Mouse (Mus musculus) T-helper 2 cell (primary cell): ENCODE results near the gene Hist1h2ac.

Experiments used
- in situ Hi-C: fragments of 300-600 bp; cut with MboI, MseI; formaldehyde crosslinking; loops from one replicate; pipeline ENCODE4 v1.15.1; 2025; ENCODE audit warnings: high pct_unique_total_duplicates

Hist1h2ac gene

DNA sequence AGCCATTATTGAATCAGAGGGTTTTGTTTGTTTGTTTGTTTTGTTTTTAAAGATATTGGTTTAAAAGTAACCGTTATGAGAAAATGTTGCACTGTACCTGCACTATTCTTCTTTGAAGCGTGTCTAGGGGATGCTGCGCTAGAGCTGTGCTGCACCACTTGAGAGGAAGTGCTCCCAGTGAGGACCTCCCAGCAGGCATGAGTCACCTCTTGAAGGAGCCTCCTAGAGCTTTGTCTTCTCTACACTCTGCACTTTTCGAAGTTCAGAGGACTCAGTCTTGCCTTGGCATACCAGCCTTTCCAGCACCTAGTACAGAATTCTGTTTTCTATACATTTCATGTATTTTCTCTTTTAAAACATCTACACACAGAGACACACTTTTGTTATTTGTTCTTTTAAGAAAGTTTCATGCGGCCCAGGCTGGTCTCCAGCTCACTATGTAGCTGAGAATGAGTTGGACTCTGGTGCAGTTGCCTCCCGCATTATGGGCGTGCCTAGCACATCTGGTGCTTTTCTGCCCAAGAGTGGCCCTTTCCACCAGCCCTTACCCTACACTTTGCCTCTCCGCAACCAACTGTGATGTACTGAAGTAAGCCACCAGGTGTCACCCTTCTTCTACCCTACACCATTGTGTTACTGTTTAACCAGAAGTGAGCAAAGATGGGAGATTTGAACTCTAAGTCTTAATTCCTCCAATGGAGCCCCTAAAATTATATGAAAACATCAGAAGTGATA is 17.2 kb upstream of the Hist1h2ac start:
- in situ Hi-C loops: no loop called here

DNA sequence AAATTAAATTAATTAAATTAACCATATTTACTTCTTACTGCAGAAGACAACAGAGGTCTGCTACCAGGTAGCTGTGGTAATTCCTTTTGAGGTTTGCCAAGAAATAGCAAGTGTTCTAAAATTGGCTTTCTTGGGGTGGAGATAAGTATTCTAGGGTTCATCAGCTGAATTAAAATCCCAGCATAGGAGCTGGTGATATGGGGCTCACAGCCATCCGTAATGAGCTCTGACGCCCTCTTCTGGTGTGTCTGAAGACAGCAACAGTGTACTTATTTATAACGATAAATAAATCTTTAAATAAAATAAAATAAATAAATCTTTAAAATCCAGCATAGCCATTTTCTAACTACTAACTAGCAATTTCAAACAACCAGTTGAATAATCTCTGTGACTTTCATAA is 16.0 kb upstream of the Hist1h2ac start:
- in situ Hi-C loops: loop anchor here (5.0 kb wide), 1 partner anchor 33 kb away; no protein-coding TSS in a partner anchor

GRCm38 (mm10) chr13:23698996-23699395 is 15.2 kb upstream of the Hist1h2ac start:
- in situ Hi-C loops: loop anchor here (5.0 kb wide), 1 partner anchor 33 kb away; no protein-coding TSS in a partner anchor

DNA sequence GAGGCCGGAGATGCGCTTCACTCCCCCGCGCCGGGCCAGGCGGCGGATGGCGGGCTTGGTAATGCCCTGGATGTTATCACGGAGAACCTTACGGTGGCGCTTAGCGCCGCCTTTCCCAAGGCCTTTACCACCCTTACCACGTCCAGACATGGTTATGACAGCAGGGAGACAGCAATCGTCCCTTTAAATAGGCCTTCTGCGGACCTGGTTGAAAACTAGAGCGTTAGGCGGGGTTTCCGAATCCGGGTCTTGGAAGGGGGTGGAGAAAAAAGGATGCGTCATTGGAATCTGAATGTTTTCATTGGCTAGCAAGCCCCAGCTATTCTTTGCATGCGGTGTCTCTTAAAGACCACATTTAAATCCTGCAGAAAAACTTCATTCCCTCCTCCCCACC is 14.5 kb upstream of the Hist1h2ac start, which contains the start of gene Hist1h4c:
TSS of gene Hist1h4c (minus strand) at position 155 of the 394 bp plus-strand sequence.
- in situ Hi-C loops: loop anchor here (5.0 kb wide), 1 partner anchor 34 kb away; no protein-coding TSS in a partner anchor

DNA sequence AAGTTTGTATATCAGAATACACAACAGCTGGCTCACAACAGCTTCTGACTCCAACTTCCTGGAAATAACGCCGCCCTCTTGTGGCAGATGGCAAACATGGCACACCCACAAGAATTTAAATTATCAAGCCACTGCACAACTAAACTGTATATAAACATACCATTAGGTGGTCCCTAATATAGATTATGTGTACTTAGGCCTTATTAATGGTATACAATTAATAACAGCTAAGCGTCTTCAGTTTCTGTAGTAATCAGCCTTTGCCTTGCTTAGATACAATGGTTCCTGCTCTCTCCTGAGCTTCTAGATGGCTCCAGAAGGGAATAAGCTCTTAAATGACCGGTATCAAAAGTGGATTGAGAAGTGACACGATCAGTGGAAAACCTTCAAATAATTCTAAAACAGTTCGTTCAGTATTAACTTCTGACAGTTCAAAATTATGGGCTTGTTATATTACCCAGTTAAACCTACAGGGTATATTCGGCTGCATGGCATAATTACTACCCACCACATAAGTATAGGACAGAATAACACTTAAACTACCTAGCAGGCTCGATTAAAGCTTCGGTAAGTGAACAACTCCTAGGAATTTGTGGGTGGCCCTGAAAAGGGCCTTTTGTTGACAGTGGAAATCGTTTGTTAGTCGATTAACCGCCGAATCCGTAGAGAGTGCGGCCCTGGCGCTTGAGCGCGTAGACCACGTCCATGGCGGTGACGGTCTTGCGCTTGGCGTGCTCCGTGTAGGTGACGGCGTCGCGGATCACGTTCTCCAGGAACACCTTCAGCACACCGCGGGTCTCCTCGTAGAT is 13.9 kb upstream of the Hist1h2ac start:
- in situ Hi-C loops: loop anchor here (5.0 kb wide), 1 partner anchor 35 kb away; no protein-coding TSS in a partner anchor

DNA sequence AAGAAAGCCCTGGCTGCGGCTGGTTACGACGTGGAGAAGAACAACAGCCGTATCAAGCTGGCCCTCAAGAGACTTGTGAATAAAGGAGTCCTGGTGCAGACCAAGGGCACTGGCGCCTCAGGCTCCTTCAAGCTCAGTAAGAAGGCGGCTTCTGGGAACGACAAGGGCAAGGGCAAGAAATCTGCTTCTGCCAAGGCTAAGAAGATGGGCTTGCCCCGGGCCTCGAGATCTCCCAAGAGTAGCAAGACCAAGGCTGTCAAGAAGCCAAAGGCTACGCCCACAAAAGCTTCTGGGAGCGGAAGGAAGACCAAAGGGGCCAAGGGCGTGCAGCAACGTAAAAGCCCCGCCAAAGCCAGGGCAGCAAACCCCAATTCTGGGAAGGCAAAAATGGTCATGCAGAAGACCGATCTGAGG is 12.3 kb upstream of the Hist1h2ac start:
- in situ Hi-C loops: loop anchor here (5.0 kb wide), 1 partner anchor 36 kb away; no protein-coding TSS in a partner anchor

GRCm38 (mm10) chr13:23695514-23695913 is 11.8 kb upstream of the Hist1h2ac start, which contains the start of gene Hist1h1t:
Hist1h1t (plus strand) TSS chr13:23695814.
- in situ Hi-C loops: loop anchor here (5.0 kb wide), 1 partner anchor 37 kb away; no protein-coding TSS in a partner anchor

- in situ Hi-C loops: loop anchor here (5.0 kb wide), 1 partner anchor 37 kb away; no protein-coding TSS in a partner anchor
Measured at GRCm38 (mm10) chr13:23694956-23695355, 11.2 kb upstream of the Hist1h2ac start.

- in situ Hi-C loops: no loop called here
Measured at GRCm38 (mm10) chr13:23693856-23694440, 10.2 kb upstream of the Hist1h2ac start.

- in situ Hi-C loops: no loop called here
Measured at GRCm38 (mm10) chr13:23689459-23689858, 5.7 kb upstream of the Hist1h2ac start.

DNA sequence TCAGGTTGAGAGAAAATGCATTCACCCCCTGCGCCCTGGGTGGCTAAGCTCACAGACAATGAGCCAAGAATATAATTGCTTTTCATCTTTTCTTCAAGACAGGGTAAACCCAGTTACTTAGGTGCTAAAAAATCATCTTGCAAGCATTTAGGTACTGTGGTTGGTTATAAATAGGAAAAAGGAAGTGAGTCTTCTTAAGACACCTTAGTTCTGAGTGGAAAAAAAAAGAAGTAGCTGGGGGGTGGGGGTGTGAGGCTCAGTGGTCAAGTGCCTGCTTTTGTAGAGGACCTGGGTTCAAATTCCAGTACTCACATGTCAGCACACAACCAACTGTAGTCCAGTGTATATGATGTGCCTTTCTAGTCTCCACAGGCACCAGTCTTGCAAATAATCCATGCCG is 5.2 kb upstream of the Hist1h2ac start:
- in situ Hi-C loops: no loop called here

- in situ Hi-C loops: no loop called here
Measured at GRCm38 (mm10) chr13:23687907-23688306, 4.2 kb upstream of the Hist1h2ac start.

- in situ Hi-C loops: no loop called here
Measured at GRCm38 (mm10) chr13:23687181-23687580, 3.4 kb upstream of the Hist1h2ac start.

- in situ Hi-C loops: no loop called here
Measured at GRCm38 (mm10) chr13:23685966-23686365, 2.2 kb upstream of the Hist1h2ac start.

DNA sequence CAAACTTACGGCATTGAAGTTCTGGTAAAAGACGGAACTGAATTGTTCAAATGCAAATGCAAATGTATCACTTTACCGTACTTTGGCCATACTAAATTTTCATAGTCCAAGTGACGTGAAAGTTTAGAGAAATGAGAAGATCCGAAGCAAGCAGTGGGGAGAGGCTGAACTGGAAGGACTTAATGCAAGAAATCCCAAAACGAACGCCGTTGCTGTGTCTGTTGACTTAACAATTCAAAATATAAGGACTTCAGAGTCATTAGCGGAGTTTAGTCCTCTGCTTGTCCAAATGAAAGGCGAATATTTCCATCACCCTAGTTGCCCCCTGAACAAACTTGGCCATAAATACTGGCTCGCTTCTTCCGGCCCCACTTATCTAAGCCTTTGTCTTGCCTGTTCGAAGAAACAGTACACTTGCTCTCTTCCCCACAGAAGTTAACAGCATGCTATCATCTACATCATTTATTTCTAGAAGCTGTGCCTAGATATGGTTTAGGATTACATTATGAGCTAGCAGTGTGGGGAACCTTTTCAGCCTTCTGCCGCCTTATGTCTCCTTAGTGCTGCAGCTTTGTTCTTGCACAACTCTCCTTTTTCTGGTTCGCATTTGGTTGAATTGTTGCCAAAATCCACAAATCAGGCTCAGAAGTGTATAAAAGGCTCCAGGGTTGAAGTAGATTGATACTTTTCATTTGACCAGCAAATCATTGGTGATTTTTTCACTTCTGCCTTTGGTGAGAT is 1.5 kb upstream of the Hist1h2ac start:
- in situ Hi-C loops: no loop called here

DNA sequence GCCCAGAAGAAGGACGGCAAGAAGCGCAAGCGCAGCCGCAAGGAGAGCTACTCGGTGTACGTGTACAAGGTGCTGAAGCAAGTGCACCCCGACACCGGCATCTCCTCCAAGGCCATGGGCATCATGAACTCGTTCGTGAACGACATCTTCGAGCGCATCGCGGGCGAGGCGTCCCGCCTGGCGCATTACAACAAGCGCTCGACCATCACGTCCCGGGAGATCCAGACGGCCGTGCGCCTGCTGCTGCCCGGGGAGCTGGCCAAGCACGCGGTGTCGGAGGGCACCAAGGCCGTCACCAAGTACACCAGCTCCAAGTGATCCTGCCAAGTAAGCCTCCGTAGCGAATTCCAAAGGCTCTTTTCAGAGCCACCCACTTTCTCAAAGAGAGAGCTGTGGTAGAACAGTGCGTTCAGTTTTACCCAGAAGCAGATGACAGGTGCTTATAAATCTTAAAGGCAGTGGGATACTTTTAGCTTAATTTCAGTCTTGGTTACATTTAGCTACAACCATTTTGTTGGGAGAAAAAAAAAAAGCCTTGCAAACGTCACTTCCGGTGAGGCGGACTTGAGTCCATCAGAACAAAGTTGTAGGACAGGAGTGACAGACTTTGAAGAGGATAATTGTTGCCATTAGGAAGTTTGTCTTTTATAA is 672 bp upstream of the Hist1h2ac start:
- in situ Hi-C loops: loop anchor here (5.0 kb wide), 2 partner anchors 57 to 1967 kb away; partner anchors contain the start of genes Hist1h2ai, Hist1h2bl and Hist1h3h

DNA sequence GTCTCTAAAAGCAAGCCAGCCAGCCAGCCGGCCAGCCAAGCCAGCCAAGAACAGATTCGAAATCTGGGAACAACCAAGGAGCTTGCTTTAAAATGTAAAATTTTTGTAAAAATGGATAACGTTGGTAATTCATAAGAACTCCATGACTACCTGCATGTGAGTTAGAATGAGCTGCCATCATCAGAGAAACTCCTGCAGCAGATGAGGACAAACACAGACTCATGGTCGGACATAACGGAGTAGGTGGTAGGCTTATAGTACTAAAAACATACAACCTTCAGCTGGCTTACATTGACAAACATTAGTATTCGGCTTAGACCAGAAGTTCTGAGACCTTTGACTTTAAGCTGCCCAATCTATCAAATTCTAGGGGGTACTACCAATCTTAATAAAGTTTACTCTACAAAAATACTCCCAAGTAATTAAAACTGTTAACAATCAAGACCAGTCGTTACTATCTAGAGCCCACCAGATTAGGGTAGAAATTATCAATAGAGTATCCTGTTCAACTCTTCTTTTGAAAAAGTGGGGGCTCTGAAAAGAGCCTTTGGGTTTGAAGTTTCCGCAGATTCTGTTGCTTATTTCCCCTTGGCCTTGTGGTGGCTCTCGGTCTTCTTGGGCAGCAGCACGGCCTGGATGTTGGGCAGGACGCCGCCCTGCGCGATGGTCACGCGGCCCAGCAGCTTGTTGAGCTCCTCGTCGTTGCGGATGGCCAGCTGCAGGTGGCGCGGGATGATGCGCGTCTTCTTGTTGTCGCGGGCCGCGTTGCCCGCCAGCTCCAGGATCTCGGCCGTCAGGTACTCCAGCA is 597 bp downstream of the Hist1h2ac start:
- in situ Hi-C loops: loop anchor here (5.0 kb wide), 2 partner anchors 56 to 1966 kb away; partner anchors contain the start of genes Hist1h2ai, Hist1h2bl and Hist1h3h

DNA sequence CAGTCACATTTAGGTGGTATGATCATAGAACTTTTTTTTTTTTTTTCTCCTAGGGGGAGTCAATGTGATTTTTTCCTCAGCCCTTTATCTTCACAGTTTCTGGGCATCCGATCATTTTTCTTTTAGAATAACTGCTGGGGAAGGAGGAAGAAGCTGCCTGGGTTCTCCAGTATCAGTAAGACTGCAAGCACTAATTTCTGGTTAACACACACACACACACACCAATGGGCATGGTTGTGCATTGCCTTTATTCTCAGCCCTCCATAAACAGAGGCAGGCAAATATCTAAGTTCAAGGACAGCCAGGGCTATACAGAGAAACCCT is 1.2 kb downstream of the Hist1h2ac start:
- in situ Hi-C loops: loop anchor here (5.0 kb wide), 2 partner anchors 55 to 1965 kb away; partner anchors contain the start of genes Hist1h2ai, Hist1h2bl and Hist1h3h

DNA sequence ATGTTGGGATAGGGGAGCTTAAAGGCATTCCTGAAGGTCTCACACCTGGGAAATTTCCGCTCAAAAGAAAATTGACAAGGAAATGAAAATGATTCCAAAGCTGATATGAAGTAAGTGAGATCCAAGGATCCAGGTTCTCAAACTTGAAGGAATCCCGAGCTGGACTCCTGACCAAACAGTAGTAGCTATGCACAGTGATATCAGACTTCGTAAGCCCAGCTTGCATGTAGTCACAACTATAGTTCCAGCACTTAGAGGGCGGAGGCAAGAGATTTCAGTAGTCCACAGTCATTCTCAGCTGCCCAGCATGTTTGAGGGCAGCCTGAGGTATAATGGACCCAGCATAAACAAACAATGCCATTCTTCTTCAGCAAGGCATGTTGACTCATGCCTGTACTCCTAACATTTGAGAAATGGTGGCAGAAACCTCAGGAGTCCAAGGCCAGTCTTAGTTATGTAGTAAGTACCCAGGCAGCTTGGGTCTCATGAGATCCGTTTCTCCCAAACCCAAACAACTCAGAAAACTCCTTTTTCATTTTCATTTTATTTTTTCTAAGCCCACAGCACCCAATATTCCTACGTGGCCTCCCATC is 1.7 kb downstream of the Hist1h2ac start:
- in situ Hi-C loops: loop anchor here (5.0 kb wide), 2 partner anchors 55 to 1965 kb away; partner anchors contain the start of genes Hist1h2ai, Hist1h2bl and Hist1h3h
